In genomic region chr15:98512799-98513321, GRCm38 (mm10) we compare ENCODE assay signal across 10 mouse cellular contexts. TPM values are rescaled to one million over a fixed set of nuclear protein-coding genes. Genes with fewer than 3 reads are reported as not detected.
DNase-seq lines count a peak whose midpoint lies in the region; ATAC-seq lines count a peak whose summit lies in the region.
"Had no signal": no experiment of that assay in that cellular context is flagged by ENCODE, and none has a peak within 500 bp of the region (broad histone marks: within the 10 kb centered on the region; RNA-seq: fewer than 3 reads in every experiment).

No protein-coding gene starts in this region.

- no peaks in the 10 kb centered on the region for H3K9me3 ChIP-seq in midbrain, embryonic 11.5 days (ENCODE audit: control insufficient read depth, low read length)
- no peaks in the 10 kb centered on the region for H3K9me3 ChIP-seq in midbrain, embryonic 16.5 days (replicated peaks; ENCODE audit: control insufficient read depth, low read length, poor library complexity, severe bottlenecking)
- no peaks in the 10 kb centered on the region for H3K9me3 ChIP-seq in heart, embryonic 11.5 days (replicated peaks; ENCODE audit: control insufficient read depth, low read length)
- no peaks in the 10 kb centered on the region; the same call in 1 of the 2 replicates for H3K9me3 ChIP-seq in limb, embryonic 15.5 days
- H3K9me3 ChIP-seq: limb, embryonic 13.5 days had no signal

- H3K4me2 ChIP-seq in midbrain, embryonic 11.5 days: no peak overlapping the region
- no peak overlapping the region for H3K4me2 ChIP-seq in midbrain, embryonic 16.5 days (ENCODE audit: low read length)
- 0 out of 2 replicates have a peak overlapping the region, but pooled peaks have one; percentile 4 for H3K4me2 ChIP-seq in heart, embryonic 11.5 days
- H3K4me2 ChIP-seq in limb, embryonic 15.5 days: 0 out of 2 replicates have a peak overlapping the region, but pooled peaks have one; percentile 7
- H3K4me2 ChIP-seq: limb, embryonic 13.5 days had no signal

- ATAC-seq in midbrain, embryonic 11.5 days (ENCODE audit: low FRiP score): no peak
- no peak for ATAC-seq in midbrain, embryonic 16.5 days
- ATAC-seq in heart, embryonic 11.5 days (replicated peaks; ENCODE audit: insufficient number of reproducible peaks, low FRiP score, low TSS enrichment): no peak
- 0 out of 2 replicates have a peak, but pooled peaks have one; percentile 46 for ATAC-seq in limb, embryonic 15.5 days (ENCODE audit: insufficient number of reproducible peaks, low FRiP score, low TSS enrichment, low read depth)
- ATAC-seq in megakaryocyte-erythroid progenitor cell, adult 5-6 weeks (replicated peaks; ENCODE audit: low FRiP score, low TSS enrichment, poor library complexity, severe bottlenecking): no peak

- H3K4me1 ChIP-seq in midbrain, embryonic 11.5 days (ENCODE audit: control insufficient read depth, insufficient read depth, low read length): peaks cover 7% of the 10 kb centered on the region
- 0 out of 2 replicates have a peak, but pooled peaks cover 2% of the 10 kb centered on the region for H3K4me1 ChIP-seq in midbrain, embryonic 16.5 days (ENCODE audit: control insufficient read depth, insufficient read depth, low read length)
- H3K4me1 ChIP-seq in heart, embryonic 11.5 days (ENCODE audit: control insufficient read depth, insufficient read depth, low read length): peaks cover 14% of the 10 kb centered on the region
- H3K4me1 ChIP-seq in limb, embryonic 15.5 days: peaks cover 14% of the 10 kb centered on the region

- no peak overlapping the region for H3K9ac ChIP-seq in midbrain, embryonic 11.5 days (ENCODE audit: low read length)
- no peak overlapping the region for H3K9ac ChIP-seq in midbrain, embryonic 16.5 days (ENCODE audit: low read depth, low read length)
- H3K9ac ChIP-seq in heart, embryonic 11.5 days (ENCODE audit: low read depth, low read length): no peak overlapping the region
- no peak overlapping the region for H3K9ac ChIP-seq in limb, embryonic 15.5 days
- H3K9ac ChIP-seq: limb, embryonic 13.5 days had no signal

- H3K4me3 ChIP-seq in midbrain, embryonic 11.5 days (ENCODE audit: low read depth, low read length): no peak overlapping the region
- H3K4me3 ChIP-seq in midbrain, embryonic 16.5 days (ENCODE audit: low read depth, low read length): no peak overlapping the region
- H3K4me3 ChIP-seq in heart, embryonic 11.5 days (ENCODE audit: low read depth, low read length): no peak overlapping the region
- no peak overlapping the region for H3K4me3 ChIP-seq in limb, embryonic 15.5 days
- H3K4me3 ChIP-seq: limb, embryonic 13.5 days had no signal

- H3K27me3 ChIP-seq in midbrain, embryonic 11.5 days (ENCODE audit: control insufficient read depth, insufficient read depth, low read length): no peaks in the 10 kb centered on the region
- H3K27me3 ChIP-seq in midbrain, embryonic 16.5 days (ENCODE audit: control insufficient read depth, insufficient read depth, low read depth, low read length): no peaks in the 10 kb centered on the region
- H3K27me3 ChIP-seq in heart, embryonic 11.5 days (ENCODE audit: control insufficient read depth, insufficient read depth, low read length): no peaks in the 10 kb centered on the region
- no peaks in the 10 kb centered on the region for H3K27me3 ChIP-seq in limb, embryonic 15.5 days
- H3K27me3 ChIP-seq: limb, embryonic 13.5 days had no signal

- DNase-seq in midbrain, embryonic 11.5 days (ENCODE audit: low spot score, missing footprints): peak; percentile 86
- DNase-seq in brain, adult 2 months (ENCODE audit: low read depth, low spot score): peak; percentile 87
- DNase-seq in spleen, postnatal 36 days (ENCODE audit: low spot score in 2 of 2): peak; percentile 63 to 71
- DNase-seq in frontal cortex, postnatal 25 days (ENCODE audit: low spot score in 2 of 2): no peak

- H3K36me3 ChIP-seq in midbrain, embryonic 11.5 days (ENCODE audit: control insufficient read depth, insufficient read depth, low read length): peaks cover 2% of the 10 kb centered on the region; the same call in 1 of the 2 replicates
- H3K36me3 ChIP-seq in midbrain, embryonic 16.5 days (ENCODE audit: control insufficient read depth, insufficient read depth, low read length): peaks cover 3% of the 10 kb centered on the region; the same call in 1 of the 2 replicates
- H3K36me3 ChIP-seq in heart, embryonic 11.5 days (ENCODE audit: control insufficient read depth, insufficient read depth, low read length): peaks cover 2% of the 10 kb centered on the region; the same call in 1 of the 2 replicates
- peaks cover 6% of the 10 kb centered on the region for H3K36me3 ChIP-seq in limb, embryonic 15.5 days

- WGBS in midbrain, embryonic 11.5 days: 58% methylated on average over 17 of the region's 17 CpGs
- 58% methylated on average over 17 of the region's 17 CpGs for WGBS in midbrain, embryonic 16.5 days
- 41% methylated on average over 17 of the region's 17 CpGs for WGBS in heart, embryonic 11.5 days (ENCODE audit: insufficient replicate concordance)
- WGBS in limb, embryonic 15.5 days: 37% methylated on average over 17 of the region's 17 CpGs

- no peak overlapping the region for H3K27ac ChIP-seq in midbrain, embryonic 11.5 days (ENCODE audit: low read depth, low read length)
- no peak overlapping the region for H3K27ac ChIP-seq in midbrain, embryonic 16.5 days (ENCODE audit: low read length)
- no peak overlapping the region for H3K27ac ChIP-seq in heart, embryonic 11.5 days (ENCODE audit: low read depth, low read length)
- H3K27ac ChIP-seq in limb, embryonic 15.5 days: peak overlapping the region; percentile 54
- H3K27ac ChIP-seq: limb, embryonic 13.5 days had no signal

RNA-seq across cellular contexts. Expression of gene Olfr279, which starts 20.7 kb away (rescaled TPM):
- polyA plus RNA-seq in midbrain, embryonic 11.5 days (2014; fragmentation: Nextera tagmentation; extraction: Ambion mirVana): not detected in 2 replicates
- polyA plus RNA-seq in midbrain, embryonic 16.5 days (2015; fragmentation: Nextera tagmentation; extraction: Ambion mirVana): not detected in 2 replicates
- polyA plus RNA-seq in heart, embryonic 11.5 days (2014; fragmentation: Nextera tagmentation; extraction: Ambion mirVana): not detected in 2 replicates
- polyA plus RNA-seq in limb, embryonic 15.5 days (2015; fragmentation: Nextera tagmentation; extraction: Ambion mirVana): not detected in 2 replicates
- not detected in 2 replicates for total RNA-seq in megakaryocyte-erythroid progenitor cell, adult 5-6 weeks (2014; fragmentation: Nextera tagmentation)
- total RNA-seq in megakaryocyte-erythroid progenitor cell, adult 5-6 weeks (2017): not detected in 2 replicates
- polyA plus RNA-seq: brain, embryonic 14.5 days; limb, embryonic 13.5 days had no signal

RNA-seq across cellular contexts. Expression of gene Kansl2, which starts 21.2 kb away (rescaled TPM):
- 131 and 140 TPM in 2 replicates for polyA plus RNA-seq in midbrain, embryonic 11.5 days (2014; fragmentation: Nextera tagmentation; extraction: Ambion mirVana)
- polyA plus RNA-seq in midbrain, embryonic 16.5 days (2015; fragmentation: Nextera tagmentation; extraction: Ambion mirVana): 106 and 113 TPM in 2 replicates
- polyA plus RNA-seq in heart, embryonic 11.5 days (2014; fragmentation: Nextera tagmentation; extraction: Ambion mirVana): 75.9 and 77.5 TPM in 2 replicates
- 90.5 and 101 TPM in 2 replicates for polyA plus RNA-seq in limb, embryonic 15.5 days (2015; fragmentation: Nextera tagmentation; extraction: Ambion mirVana)
- 68.9 and 73.0 TPM in 2 replicates for total RNA-seq in megakaryocyte-erythroid progenitor cell, adult 5-6 weeks (2014; fragmentation: Nextera tagmentation)
- 54.4 and 57.7 TPM in 2 replicates for total RNA-seq in megakaryocyte-erythroid progenitor cell, adult 5-6 weeks (2017)

RNA-seq across cellular contexts. Expression of gene Lalba, which starts 30.3 kb away (rescaled TPM):
- not detected in 2 replicates for polyA plus RNA-seq in midbrain, embryonic 11.5 days (2014; fragmentation: Nextera tagmentation; extraction: Ambion mirVana)
- not detected in 2 replicates for polyA plus RNA-seq in midbrain, embryonic 16.5 days (2015; fragmentation: Nextera tagmentation; extraction: Ambion mirVana)
- polyA plus RNA-seq in heart, embryonic 11.5 days (2014; fragmentation: Nextera tagmentation; extraction: Ambion mirVana): not detected in 2 replicates
- 0.20 TPM in 1 of 2 replicates, not detected in the other for polyA plus RNA-seq in limb, embryonic 15.5 days (2015; fragmentation: Nextera tagmentation; extraction: Ambion mirVana)
- not detected in 2 replicates for total RNA-seq in megakaryocyte-erythroid progenitor cell, adult 5-6 weeks (2014; fragmentation: Nextera tagmentation)
- not detected in 2 replicates for total RNA-seq in megakaryocyte-erythroid progenitor cell, adult 5-6 weeks (2017)
- polyA plus RNA-seq: brain, embryonic 14.5 days had no signal

RNA-seq across cellular contexts. Expression of gene OR5BS1P, which starts 43.2 kb away (rescaled TPM):
- polyA plus RNA-seq in midbrain, embryonic 11.5 days (2014; fragmentation: Nextera tagmentation; extraction: Ambion mirVana): not detected in 2 replicates
- not detected in 2 replicates for polyA plus RNA-seq in midbrain, embryonic 16.5 days (2015; fragmentation: Nextera tagmentation; extraction: Ambion mirVana)
- polyA plus RNA-seq in heart, embryonic 11.5 days (2014; fragmentation: Nextera tagmentation; extraction: Ambion mirVana): not detected in 2 replicates
- not detected in 2 replicates for polyA plus RNA-seq in limb, embryonic 15.5 days (2015; fragmentation: Nextera tagmentation; extraction: Ambion mirVana)
- total RNA-seq in megakaryocyte-erythroid progenitor cell, adult 5-6 weeks (2014; fragmentation: Nextera tagmentation): not detected in 2 replicates
- not detected in 2 replicates for total RNA-seq in megakaryocyte-erythroid progenitor cell, adult 5-6 weeks (2017)
- polyA plus RNA-seq: brain, embryonic 14.5 days; limb, embryonic 13.5 days had no signal

RNA-seq across cellular contexts. Expression of gene Ccnt1, which starts 57.9 kb away (rescaled TPM):
- 60.7 and 61.9 TPM in 2 replicates for polyA plus RNA-seq in midbrain, embryonic 11.5 days (2014; fragmentation: Nextera tagmentation; extraction: Ambion mirVana)
- polyA plus RNA-seq in midbrain, embryonic 16.5 days (2015; fragmentation: Nextera tagmentation; extraction: Ambion mirVana): 65.3 and 73.1 TPM in 2 replicates
- polyA plus RNA-seq in heart, embryonic 11.5 days (2014; fragmentation: Nextera tagmentation; extraction: Ambion mirVana): 38.1 and 42.3 TPM in 2 replicates
- polyA plus RNA-seq in limb, embryonic 15.5 days (2015; fragmentation: Nextera tagmentation; extraction: Ambion mirVana): 50.8 and 55.2 TPM in 2 replicates
- total RNA-seq in megakaryocyte-erythroid progenitor cell, adult 5-6 weeks (2014; fragmentation: Nextera tagmentation): 66.8 and 70.7 TPM in 2 replicates
- total RNA-seq in megakaryocyte-erythroid progenitor cell, adult 5-6 weeks (2017): 80.8 and 88.3 TPM in 2 replicates

Comparison
In these comparisons a context has a peak if more than half of its experiments do, and no peak if none do; other contexts are left out.
1. DNase-seq: peak in midbrain, embryonic 11.5 days (single experiment), brain, adult 2 months (single experiment) and spleen, postnatal 36 days (2 of 2); none in frontal cortex, postnatal 25 days (0 of 2).
2. H3K4me2 ChIP-seq: peak in heart, embryonic 11.5 days (single experiment) and limb, embryonic 15.5 days (single experiment); none in midbrain, embryonic 11.5 days (single experiment) and midbrain, embryonic 16.5 days (single experiment).